Mouse (Mus musculus) CH12.LX (cell line): ENCODE results near the gene Gprasp1. TPM values are rescaled to one million over a fixed set of nuclear protein-coding genes. Genes with fewer than 3 reads are reported as not detected.
A peak's percentile ranks its signal among the peaks of the same experiment; 100 is the strongest.

Experiments
- DNase-seq: peaks from one replicate; pipeline ENCODE4 v3.0.0-alpha.2; 2013; ENCODE audit errors: extremely low read depth
- H3K27ac ChIP-seq: 2 replicates; pipeline ENCODE4 v1.5.1; 2012; ENCODE audit warnings: low read depth, mild to moderate bottlenecking, control low read depth, moderate library complexity; ENCODE audit not compliant: insufficient read depth
- H3K27me3 ChIP-seq: replicated peaks from 2 replicates; pipeline ENCODE3; 2012; ENCODE audit warnings: inconsistent platforms
- H3K36me3 ChIP-seq, 2 experiments: replicated peaks in 1 of 2; 2 replicates each; pipeline versions ENCODE3 to v1.6.1; 2012; ENCODE audit warnings: inconsistent platforms in 1 of 2, low read length in 1 of 2, mild to moderate bottlenecking in 1 of 2, mixed read lengths in 1 of 2, moderate library complexity in 1 of 2; ENCODE audit not compliant: control insufficient read depth in 1 of 2, insufficient read depth in 1 of 2
- H3K4me1 ChIP-seq, 2 experiments: 2 replicates each; pipeline ENCODE4 v1.6.1; 2012; ENCODE audit warnings: inconsistent platforms in 1 of 2, moderate library complexity in 1 of 2; ENCODE audit not compliant: insufficient read depth in 2 of 2, control insufficient read depth in 1 of 2
- H3K4me2 ChIP-seq: 2 replicates; pipeline ENCODE4 v1.6.1; 2012; ENCODE audit warnings: low read depth, mild to moderate bottlenecking, control low read depth; ENCODE audit not compliant: poor library complexity, insufficient read depth, severe bottlenecking
- H3K4me3 ChIP-seq, 3 experiments: fragments of 150-350 bp in 1 of 3; sonication (generic) in 1 of 3; replicated peaks in 1 of 3; 2 replicates each; pipeline versions ENCODE3 to v1.5.1; 2011 to 2012; ENCODE audit warnings: low read depth in 2 of 3, low read length in 2 of 3, mild to moderate bottlenecking in 2 of 3, moderate library complexity in 2 of 3, control low read depth in 1 of 3, improper control_type of control experiment in 1 of 3, inconsistent platforms in 1 of 3, mixed read lengths in 1 of 3; ENCODE audit not compliant: poor library complexity in 1 of 3
- H3K79me2 ChIP-seq: replicated peaks from 2 replicates; pipeline ENCODE4 v1.6.1; 2012; ENCODE audit warnings: mild to moderate bottlenecking, moderate library complexity; ENCODE audit not compliant: control insufficient read depth, poor library complexity, insufficient read depth, severe bottlenecking; ENCODE audit errors: extremely low read depth
- H3K9ac ChIP-seq: 2 replicates; pipeline ENCODE4 v1.6.1; 2012; ENCODE audit warnings: low read depth, mild to moderate bottlenecking, control low read depth, moderate library complexity; ENCODE audit not compliant: insufficient read depth
- H3K9me3 ChIP-seq: replicated peaks from 2 replicates; pipeline ENCODE3; 2012; ENCODE audit warnings: low read length, inconsistent platforms, mixed read lengths
- BHLHE40 ChIP-seq: IDR thresholded peaks from 2 replicates; pipeline ENCODE4 v1.6.1; 2011; ENCODE audit warnings: mild to moderate bottlenecking, low read depth, low read length, improper control_type of control experiment
- CHD1 ChIP-seq: IDR thresholded peaks from 2 replicates; pipeline ENCODE4 v1.6.1; 2012; ENCODE audit warnings: low read depth, low read length, improper control_type of control experiment, inconsistent platforms
- CTCF ChIP-seq, 2 experiments: IDR thresholded peaks in 1 of 2; conservative IDR thresholded peaks in 1 of 2; 2 replicates each; pipeline ENCODE4 v1.5.1; 2011 to 2012; ENCODE audit warnings: low read depth in 2 of 2, low read length in 2 of 2, improper control_type of control experiment in 1 of 2, inconsistent platforms in 1 of 2, mild to moderate bottlenecking in 1 of 2, moderate library complexity in 1 of 2
- E2F4 ChIP-seq: IDR thresholded peaks from 2 replicates; pipeline ENCODE4 v1.6.1; 2011; ENCODE audit warnings: low read depth, low read length, improper control_type of control experiment; ENCODE audit not compliant: insufficient replicate concordance
- ELF1 ChIP-seq: IDR thresholded peaks from 2 replicates; pipeline ENCODE4 v1.6.1; 2014; ENCODE audit warnings: low read depth, mild to moderate bottlenecking, inconsistent platforms, low read length, improper control_type of control experiment
- EP300 ChIP-seq: IDR thresholded peaks from 2 replicates; pipeline ENCODE4 v1.6.1; 2011; ENCODE audit warnings: low read length, improper control_type of control experiment
- ETS1 ChIP-seq: conservative IDR thresholded peaks from 2 replicates; pipeline ENCODE4 v1.6.1; 2012; ENCODE audit warnings: low read depth, mild to moderate bottlenecking, inconsistent platforms, low read length, improper control_type of control experiment, moderate library complexity
- GABPA ChIP-seq: IDR thresholded peaks from 2 replicates; pipeline ENCODE4 v1.6.1; 2012; ENCODE audit warnings: low read depth, low read length, improper control_type of control experiment, inconsistent platforms; ENCODE audit not compliant: insufficient replicate concordance
- HCFC1 ChIP-seq: IDR thresholded peaks from 2 replicates; pipeline ENCODE4 v1.6.1; 2012; ENCODE audit warnings: low read depth, mild to moderate bottlenecking, inconsistent platforms, low read length, improper control_type of control experiment
- IRF4 ChIP-seq: IDR thresholded peaks from 2 replicates; pipeline ENCODE4 v1.6.1; 2014; ENCODE audit warnings: low read depth, mild to moderate bottlenecking, inconsistent platforms, low read length, improper control_type of control experiment
- JUND ChIP-seq: conservative IDR thresholded peaks from 2 replicates; pipeline ENCODE4 v1.6.1; 2011; ENCODE audit warnings: low read depth, low read length, improper control_type of control experiment
- KAT2A ChIP-seq: IDR thresholded peaks from 2 replicates; pipeline ENCODE4 v1.6.1; 2012; ENCODE audit warnings: low read length, improper control_type of control experiment, inconsistent platforms; ENCODE audit not compliant: insufficient replicate concordance
- MAFK ChIP-seq: IDR thresholded peaks from 2 replicates; pipeline ENCODE4 v1.6.1; 2011; ENCODE audit warnings: low read length, improper control_type of control experiment; ENCODE audit not compliant: insufficient replicate concordance
- MAX ChIP-seq: IDR thresholded peaks from 2 replicates; pipeline ENCODE4 v1.6.1; 2011; ENCODE audit warnings: low read length, improper control_type of control experiment
- MAZ ChIP-seq: IDR thresholded peaks from 2 replicates; pipeline ENCODE4 v1.6.1; 2012; ENCODE audit warnings: low read depth, mild to moderate bottlenecking, inconsistent platforms, low read length, improper control_type of control experiment, moderate library complexity
- MEF2A ChIP-seq: IDR thresholded peaks from 2 replicates; pipeline ENCODE4 v1.6.1; 2014; ENCODE audit warnings: low read depth, mild to moderate bottlenecking, inconsistent platforms, low read length, improper control_type of control experiment, borderline replicate concordance
- MXI1 ChIP-seq: IDR thresholded peaks from 2 replicates; pipeline ENCODE4 v1.6.1; 2011; ENCODE audit warnings: mild to moderate bottlenecking, low read depth, low read length, improper control_type of control experiment
- NELFE ChIP-seq: IDR thresholded peaks from 2 replicates; pipeline ENCODE4 v1.6.1; 2011; ENCODE audit warnings: low read depth, low read length, improper control_type of control experiment
- POLR2A ChIP-seq: IDR thresholded peaks from 2 replicates; pipeline ENCODE4 v1.6.1; 2011; ENCODE audit warnings: low read depth, mild to moderate bottlenecking, improper control_type of control experiment, low read length
- POLR2AphosphoS2 ChIP-seq: IDR thresholded peaks from 2 replicates; pipeline ENCODE4 v1.6.1; 2011; ENCODE audit warnings: low read depth, low read length, improper control_type of control experiment
- RAD21 ChIP-seq: IDR thresholded peaks from 2 replicates; pipeline ENCODE4 v1.6.1; 2011; ENCODE audit warnings: low read depth, mild to moderate bottlenecking, low read length, improper control_type of control experiment, moderate library complexity
- RCOR1 ChIP-seq: conservative IDR thresholded peaks from 2 replicates; pipeline ENCODE4 v1.6.1; 2012; ENCODE audit warnings: low read depth, mild to moderate bottlenecking, inconsistent platforms, low read length, improper control_type of control experiment
- SMC3 ChIP-seq: IDR thresholded peaks from 2 replicates; pipeline ENCODE4 v1.6.1; 2011; ENCODE audit warnings: low read depth, low read length, improper control_type of control experiment
- TBP ChIP-seq: conservative IDR thresholded peaks from 2 replicates; pipeline ENCODE4 v1.6.1; 2011; ENCODE audit warnings: low read depth, low read length, improper control_type of control experiment
- TCF12 ChIP-seq: IDR thresholded peaks from 2 replicates; pipeline ENCODE4 v1.6.1; 2014; ENCODE audit warnings: low read depth, mild to moderate bottlenecking, inconsistent platforms, low read length, improper control_type of control experiment
- USF2 ChIP-seq: conservative IDR thresholded peaks from 2 replicates; pipeline ENCODE4 v1.6.1; 2011; ENCODE audit warnings: low read depth, low read length, improper control_type of control experiment
- ZC3H11A ChIP-seq: IDR thresholded peaks from 2 replicates; pipeline ENCODE4 v1.6.1; 2012; ENCODE audit warnings: low read depth, mild to moderate bottlenecking, inconsistent platforms, low read length, improper control_type of control experiment
- ZKSCAN1 ChIP-seq: IDR thresholded peaks from 2 replicates; pipeline ENCODE4 v1.6.1; 2012; ENCODE audit warnings: low read depth, inconsistent platforms, low read length, improper control_type of control experiment, borderline replicate concordance
- ZMIZ1 ChIP-seq: IDR thresholded peaks from 2 replicates; pipeline ENCODE4 v1.6.1; 2012; ENCODE audit warnings: low read depth, mild to moderate bottlenecking, inconsistent platforms, low read length, improper control_type of control experiment
- ZNF384 ChIP-seq: IDR thresholded peaks from 2 replicates; pipeline ENCODE4 v1.6.1; 2012; ENCODE audit warnings: low read depth, low read length, improper control_type of control experiment, inconsistent platforms
- dilution Hi-C: fragments of 300-500 bp; cut with MboI; formaldehyde crosslinking; loops from 2 replicates; pipeline ENCODE4 v1.14.3; 2020; ENCODE audit warnings: low sequenced_read_pairs; ENCODE audit not compliant: extremely low pct_unique_long_range_greater_than_20kb, extremely low pct_ligation_motif_present
- in situ Hi-C: fragments of 300-500 bp; cut with MboI; formaldehyde crosslinking; loops from 3 replicates; pipeline ENCODE4 v1.14.3; 2019; ENCODE audit warnings: low sequenced_read_pairs, low pct_ligation_motif_present, low pct_unique_long_range_greater_than_20kb, mixed read lengths
- polyA plus RNA-seq: library from polyadenylated mRNA; unstranded; fragments of >175 nt; gene quantifications from 2 replicates; pipeline ENCODE4 v1.2.1, GENCODE M21; 2012; ENCODE audit warnings: low read depth; ENCODE audit not compliant: insufficient read length
- total RNA-seq, 2 experiments: library from RNA; depleted of rRNA; stranded (reverse); fragments of 300-350 nt in 1 of 2; fragments of >200 nt in 1 of 2; gene quantifications; 2 replicates each; pipeline ENCODE4 v1.2.3; 2012 to 2014

Gene Gprasp1
- total and polyA plus RNA-seq, 3 experiments, result 6.4 to 15.7 (median 9.3) TPM

DNA sequence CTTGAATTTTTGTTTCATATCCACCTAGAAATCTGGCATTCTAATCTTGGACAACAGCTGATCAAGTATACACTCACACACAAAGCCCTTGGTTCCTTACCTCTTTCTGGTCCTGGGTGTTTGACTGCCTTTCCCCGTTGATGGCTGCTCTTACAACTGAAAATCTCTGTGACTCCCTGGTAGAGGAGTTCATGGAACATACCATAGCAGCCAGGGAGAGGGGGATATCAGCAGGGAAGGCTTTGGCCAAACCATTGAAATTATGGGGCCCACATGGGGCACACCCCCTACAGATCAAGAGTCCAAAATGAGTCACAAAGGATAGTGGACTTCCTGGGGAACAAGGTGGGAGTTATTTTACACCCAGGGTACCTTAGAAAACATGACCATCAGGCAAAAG, 48.9 kb upstream of the Gprasp1 start, which contains the start of gene Tcp11x2 (continued):
- TF ChIP-seq TCF12 (peak; percentile 62; the same call in 1 of the 2 replicates), GABPA (no peak), E2F4 (no peak), MAX (peak; percentile 73), TBP (peak; percentile 91), ELF1 (peak; percentile 65; the same call in 1 of the 2 replicates), MAZ (0 out of 2 replicates have a peak, but pooled peaks have one; percentile 24), ZC3H11A (no peak), MXI1 (no peak), IRF4 (peak; percentile 69)

DNA sequence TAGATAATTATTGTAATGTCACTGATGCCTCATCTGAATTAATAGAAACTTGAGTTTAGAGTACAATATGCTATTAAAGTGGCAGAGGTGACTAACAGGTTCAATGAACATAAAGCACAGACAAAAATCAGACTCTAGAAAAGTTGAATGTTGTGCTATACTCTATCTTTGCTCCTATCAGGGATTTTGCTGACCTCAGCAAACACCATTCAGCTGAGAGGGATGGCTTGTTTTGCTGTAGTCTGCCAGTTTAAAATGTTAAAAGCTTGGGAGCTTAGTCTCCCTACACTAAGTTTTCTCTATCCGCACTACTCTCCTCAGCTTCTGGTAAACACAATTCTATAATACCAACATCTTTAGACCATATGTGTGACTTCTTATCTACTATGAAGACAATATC, 39.4 kb upstream of the Gprasp1 start:
- Histone ChIP-seq H3K27me3 (no peaks in the 10 kb centered on the region), H3K36me3 (no peaks in the 10 kb centered on the region), H3K4me1 (no peaks in the 10 kb centered on the region), H3K4me3 (no peak overlapping the region), H3K4me2 (no peak overlapping the region), H3K9ac (no peak overlapping the region), H3K9me3 (no peaks in the 10 kb centered on the region), H3K27ac (no peak overlapping the region), H3K79me2 (no peaks in the 10 kb centered on the region)
- dilution Hi-C loops, result no loop called here
- no peak for DNase-seq
- in situ Hi-C loops, result no loop called here
- TF ChIP-seq JUND (no peak), POLR2AphosphoS2 (no peak), MAFK (peak; percentile 87)

DNA sequence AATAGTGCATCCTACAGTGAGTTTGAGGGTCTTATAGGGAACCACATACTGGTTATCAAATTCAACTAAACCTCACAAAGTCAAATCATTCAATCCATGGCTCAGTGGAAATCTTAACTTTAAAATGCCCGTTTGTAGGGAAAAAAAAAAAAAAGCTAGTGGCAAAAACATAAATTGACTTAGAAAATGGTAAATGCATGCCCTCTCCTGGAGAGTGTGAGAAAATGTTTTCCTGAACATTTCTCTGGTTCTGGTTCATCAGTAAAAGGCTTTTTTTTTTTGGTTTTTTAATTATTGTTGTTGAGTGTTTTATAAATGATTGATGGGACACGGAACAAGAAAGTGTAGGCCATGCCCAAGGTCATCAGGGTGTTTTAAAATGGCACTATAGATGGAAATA, 38.2 kb upstream of the Gprasp1 start:
- Histone ChIP-seq H3K4me2 (no peak overlapping the region), H3K9ac (no peak overlapping the region), H3K79me2 (no peaks in the 10 kb centered on the region), H3K4me3 (no peak overlapping the region), H3K36me3 (no peaks in the 10 kb centered on the region), H3K9me3 (no peaks in the 10 kb centered on the region), H3K27ac (no peak overlapping the region), H3K27me3 (no peaks in the 10 kb centered on the region), H3K4me1 (no peaks in the 10 kb centered on the region)
- no peak for TF ChIP-seq ZKSCAN1
- no peak for TF ChIP-seq MAFK
- TF ChIP-seq IRF4, result no peak
- TF ChIP-seq ZC3H11A, result no peak
- no peak for TF ChIP-seq MEF2A
- TF ChIP-seq EP300, result no peak
- no peak for TF ChIP-seq NELFE
- no peak for TF ChIP-seq RCOR1
- no peak for TF ChIP-seq TCF12
- no peak for TF ChIP-seq HCFC1
- TF ChIP-seq POLR2A, result no peak
- TF ChIP-seq ETS1, result no peak
- TF ChIP-seq ZMIZ1, result no peak
- no peak for TF ChIP-seq ELF1
- TF ChIP-seq USF2, result no peak
- TF ChIP-seq CTCF (conservative IDR thresholded peaks at IDR 0.05 in 1 of 2, IDR thresholded peaks at IDR 0.05 in 1 of 2; ENCODE audit: low read depth in 2 of 2, low read length in 2 of 2), result peak in 1 of 2 experiments; percentile 46; a peak in 2 of 4 replicates
- no peak for TF ChIP-seq KAT2A
- TF ChIP-seq RAD21, result peak; percentile 48
- no peak for TF ChIP-seq BHLHE40
- TF ChIP-seq ZNF384, result peak; percentile 93
- no peak for TF ChIP-seq MAX
- TF ChIP-seq SMC3, result peak; percentile 29; the same call in 1 of the 2 replicates
- no peak for TF ChIP-seq E2F4
- TF ChIP-seq CHD1, result no peak
- no peak for TF ChIP-seq JUND
- dilution Hi-C loops (no loop called here), in situ Hi-C loops (no loop called here)
- DNase-seq, result no peak
